Mouse (Mus musculus): ENCODE results near the gene Rpl19.

GRCm38 (mm10) chr11:98012831-98013230, 13.7 kb upstream of the Rpl19 start:
- TF ChIP-seq CTCF (IDR thresholded peaks at IDR 0.05; ENCODE audit: borderline replicate concordance, control insufficient read depth, extremely low read depth, insufficient read depth, low read length, poor library complexity) (no peak), POLR2A (IDR thresholded peaks at IDR 0.05; ENCODE audit: control insufficient read depth, extremely low read depth, insufficient read depth, low read length, poor library complexity) (no peak)

Measured in thymus, adult 2 months (tissue).